Mouse (Mus musculus): ENCODE measurements around the gene Ranbp9. TPM values are rescaled to one million over a fixed set of nuclear protein-coding genes. Genes with fewer than 3 reads are reported as not detected.

Gene Ranbp9
- polyA plus RNA-seq (2015; fragmentation: Nextera tagmentation; extraction: Ambion mirVana): 12.4 and 14.2 TPM in 2 replicates

DNA sequence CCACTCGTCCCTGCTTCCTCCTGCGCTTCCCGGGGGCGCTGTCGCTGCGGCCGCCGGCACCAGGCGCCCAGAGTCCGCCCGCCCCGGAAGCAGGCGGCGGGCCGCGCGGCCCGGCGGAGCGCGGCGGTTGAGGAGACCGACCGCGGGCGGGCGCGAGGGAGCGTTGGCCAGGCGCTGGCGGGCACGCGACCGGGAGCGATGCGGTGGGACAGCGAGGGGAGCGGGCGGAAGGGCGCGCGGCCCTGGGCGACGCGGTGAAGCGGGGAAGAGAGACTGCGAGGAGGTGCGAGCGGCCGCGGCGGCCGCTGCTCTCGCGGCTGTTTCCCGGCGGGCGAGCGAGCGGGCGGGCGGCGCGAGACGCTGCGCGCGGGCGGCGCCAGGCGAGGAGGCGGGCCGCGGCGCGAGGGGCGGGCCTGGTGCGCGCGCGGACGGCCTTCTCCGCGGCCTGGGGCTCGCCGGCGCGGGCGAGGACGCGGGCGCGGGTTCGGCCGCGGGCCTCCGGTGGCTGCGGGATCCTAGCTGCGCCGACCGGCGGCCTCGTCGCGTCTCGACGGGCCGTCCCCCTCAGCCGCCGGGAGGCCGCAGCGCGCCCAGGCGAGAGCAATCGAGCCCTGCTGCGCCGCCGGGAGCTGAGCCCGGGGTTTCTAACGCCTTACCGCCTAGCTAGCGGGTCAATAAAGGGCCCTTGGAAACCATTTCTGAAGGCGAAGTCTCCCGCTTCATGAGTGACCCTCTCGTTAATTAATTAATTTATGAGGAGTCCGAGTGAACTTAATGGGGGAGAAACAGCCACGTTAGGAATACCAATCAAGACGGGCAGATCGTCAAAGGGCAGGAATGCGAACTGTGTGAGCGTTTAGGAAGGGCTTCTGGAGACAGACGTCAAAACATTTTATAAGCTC is at the start of gene Ranbp9:
Gene Ranbp9 (minus strand): TSS at position 326 of the 902 bp plus-strand sequence.
- Histone ChIP-seq H3K27me3 (replicated peaks; ENCODE audit: insufficient read depth, low read length) (no peaks in the 10 kb centered on the region), H3K27ac (ENCODE audit: low read length) (peak within 1 kb of the TSS; percentile 100), H3K4me3 (ENCODE audit: low read depth, low read length) (peak within 1 kb of the TSS; percentile 96), H3K4me2 (replicated peaks; ENCODE audit: low read depth, low read length) (peak within 1 kb of the TSS; percentile 74), H3K9ac (replicated peaks; ENCODE audit: low read depth) (peak within 1 kb of the TSS; percentile 99), H3K9me3 (ENCODE audit: low read length) (no peaks in the 10 kb centered on the region), H3K36me3 (ENCODE audit: insufficient read depth, low read length) (no peaks in the 10 kb centered on the region), H3K4me1 (ENCODE audit: insufficient read depth, low read depth, low read length) (peaks cover 10% of the 10 kb centered on the region; the same call in 1 of the 2 replicates)
- under 1% methylated on average over 74 of the region's 132 CpGs for WGBS
- ATAC-seq: peak; percentile 90
- no peak for TF ChIP-seq EP300 (IDR thresholded peaks at IDR 0.05)
- TF ChIP-seq CTCF (IDR thresholded peaks at IDR 0.05): peak; percentile 47
- DNase-seq (ENCODE audit: low spot score): peak; percentile 90

- H3K9me3 ChIP-seq (ENCODE audit: low read length): no peaks in the 10 kb centered on the region
- no peak for TF ChIP-seq CTCF (IDR thresholded peaks at IDR 0.05)
- TF ChIP-seq EP300 (IDR thresholded peaks at IDR 0.05): no peak
- H3K36me3 ChIP-seq (ENCODE audit: insufficient read depth, low read length): no peaks in the 10 kb centered on the region
- peaks cover 15% of the 10 kb centered on the region; the same call in 1 of the 2 replicates for H3K4me1 ChIP-seq (ENCODE audit: insufficient read depth, low read depth, low read length)
- WGBS: 49% methylated on average over 14 of the region's 14 CpGs
- no peak overlapping the region for H3K4me2 ChIP-seq (replicated peaks; ENCODE audit: low read depth, low read length)
- DNase-seq (ENCODE audit: low spot score) (peak; percentile 17), ATAC-seq (no peak)
- H3K9ac ChIP-seq (replicated peaks; ENCODE audit: low read depth): no peak overlapping the region
- H3K27me3 ChIP-seq (replicated peaks; ENCODE audit: insufficient read depth, low read length): no peaks in the 10 kb centered on the region
- peak overlapping the region; percentile 69; the same call in 1 of the 2 replicates for H3K27ac ChIP-seq (ENCODE audit: low read length)
- H3K4me3 ChIP-seq (ENCODE audit: low read depth, low read length): no peak overlapping the region
Measured at GRCm38 (mm10) chr13:43530129-43530831, 49.2 kb upstream of the Ranbp9 start.

GRCm38 (mm10) chr13:43526289-43526688 is 45.2 kb upstream of the Ranbp9 start:
- TF ChIP-seq CTCF (IDR thresholded peaks at IDR 0.05): no peak
- no peak for TF ChIP-seq EP300 (IDR thresholded peaks at IDR 0.05)
- DNase-seq (ENCODE audit: low spot score): peak; percentile 23
- no peak overlapping the region for H3K4me3 ChIP-seq (ENCODE audit: low read depth, low read length)
- no peaks in the 10 kb centered on the region for H3K27me3 ChIP-seq (replicated peaks; ENCODE audit: insufficient read depth, low read length)
- no peak overlapping the region for H3K4me2 ChIP-seq (replicated peaks; ENCODE audit: low read depth, low read length)
- H3K27ac ChIP-seq (ENCODE audit: low read length): 0 out of 2 replicates have a peak overlapping the region, but pooled peaks have one; percentile 77
- peaks cover 16% of the 10 kb centered on the region; the same call in 1 of the 2 replicates for H3K4me1 ChIP-seq (ENCODE audit: insufficient read depth, low read depth, low read length)
- no peaks in the 10 kb centered on the region for H3K36me3 ChIP-seq (ENCODE audit: insufficient read depth, low read length)
- H3K9me3 ChIP-seq (ENCODE audit: low read length): no peaks in the 10 kb centered on the region
- no peak for ATAC-seq
- no peak overlapping the region for H3K9ac ChIP-seq (replicated peaks; ENCODE audit: low read depth)
- 63% methylated on average over 5 of the region's 5 CpGs for WGBS

- peak overlapping the region; percentile 77 for H3K27ac ChIP-seq (ENCODE audit: low read length)
- H3K4me1 ChIP-seq (ENCODE audit: insufficient read depth, low read depth, low read length): peaks cover 9% of the 10 kb centered on the region; the same call in 1 of the 2 replicates
- 36% methylated on average over 16 of the region's 16 CpGs for WGBS
- TF ChIP-seq EP300 (IDR thresholded peaks at IDR 0.05): no peak
- no peak for TF ChIP-seq CTCF (IDR thresholded peaks at IDR 0.05)
- no peak overlapping the region for H3K9ac ChIP-seq (replicated peaks; ENCODE audit: low read depth)
- no peaks in the 10 kb centered on the region for H3K27me3 ChIP-seq (replicated peaks; ENCODE audit: insufficient read depth, low read length)
- no peak overlapping the region for H3K4me3 ChIP-seq (ENCODE audit: low read depth, low read length)
- 0 out of 2 replicates have a peak overlapping the region, but pooled peaks have one; percentile 8 for H3K4me2 ChIP-seq (replicated peaks; ENCODE audit: low read depth, low read length)
- DNase-seq (ENCODE audit: low spot score): peak; percentile 85
- peak; percentile 75 for ATAC-seq
- H3K9me3 ChIP-seq (ENCODE audit: low read length): no peaks in the 10 kb centered on the region
- no peaks in the 10 kb centered on the region for H3K36me3 ChIP-seq (ENCODE audit: insufficient read depth, low read length)
Measured at GRCm38 (mm10) chr13:43525363-43526134, 44.5 kb upstream of the Ranbp9 start.

DNA sequence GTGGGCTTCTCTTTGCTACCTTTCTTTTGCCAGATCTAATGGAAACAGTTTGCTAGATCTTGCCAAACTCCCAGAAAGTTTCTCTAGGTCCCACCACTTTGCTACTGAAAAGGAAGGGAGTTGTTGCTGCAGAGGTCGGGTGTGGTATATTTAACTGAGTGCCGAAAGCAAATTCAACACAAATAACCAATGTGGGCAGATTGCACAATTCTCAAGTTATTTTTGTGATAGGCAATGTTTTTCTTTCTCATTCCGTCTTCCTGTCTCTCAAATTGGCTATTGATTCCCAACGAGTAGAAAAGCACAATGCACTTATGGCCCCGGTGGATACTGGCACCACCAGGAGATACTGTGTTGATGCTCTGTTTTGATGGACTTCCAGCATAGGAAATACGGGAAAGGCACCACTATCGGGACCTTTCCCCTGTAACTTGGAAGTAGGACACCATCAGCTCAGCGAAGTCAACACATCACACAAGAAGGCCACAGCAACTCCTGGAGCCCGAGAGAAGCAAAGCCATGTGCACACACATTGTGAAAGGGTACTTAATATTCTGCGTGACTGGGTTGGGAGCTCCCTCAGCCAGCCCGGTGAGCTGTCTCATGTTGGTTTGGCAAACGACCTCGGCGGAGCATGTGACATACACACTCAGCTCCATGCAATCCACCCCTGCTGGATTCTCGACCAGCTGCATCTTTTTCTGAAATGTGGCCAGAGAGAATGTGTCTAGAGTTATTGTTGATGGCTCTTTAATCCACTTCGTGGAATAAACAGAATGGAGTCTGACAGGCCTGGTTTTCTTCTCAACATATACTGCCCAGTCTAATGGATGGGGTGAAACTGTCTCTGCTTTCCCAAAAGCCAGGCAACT is 43.6 kb upstream of the Ranbp9 start:
- H3K4me2 ChIP-seq (replicated peaks; ENCODE audit: low read depth, low read length): 0 out of 2 replicates have a peak overlapping the region, but pooled peaks have one; percentile 20
- H3K27me3 ChIP-seq (replicated peaks; ENCODE audit: insufficient read depth, low read length): no peaks in the 10 kb centered on the region
- 24% methylated on average over 16 of the region's 16 CpGs for WGBS
- H3K4me1 ChIP-seq (ENCODE audit: insufficient read depth, low read depth, low read length): peaks cover 4% of the 10 kb centered on the region; the same call in 1 of the 2 replicates
- H3K36me3 ChIP-seq (ENCODE audit: insufficient read depth, low read length): no peaks in the 10 kb centered on the region
- no peak overlapping the region for H3K4me3 ChIP-seq (ENCODE audit: low read depth, low read length)
- H3K27ac ChIP-seq (ENCODE audit: low read length): peak overlapping the region; percentile 77
- H3K9me3 ChIP-seq (ENCODE audit: low read length): no peaks in the 10 kb centered on the region
- no peak overlapping the region for H3K9ac ChIP-seq (replicated peaks; ENCODE audit: low read depth)
- peak; percentile 49 for TF ChIP-seq EP300 (IDR thresholded peaks at IDR 0.05)
- TF ChIP-seq CTCF (IDR thresholded peaks at IDR 0.05): peak; percentile 8; the same call in 1 of the 2 replicates
- DNase-seq (ENCODE audit: low spot score): peak; percentile 95
- peak; percentile 92 for ATAC-seq
